Mouse (Mus musculus): ENCODE data around the gene Agl. TPM values are rescaled to one million over a fixed set of nuclear protein-coding genes. Genes with fewer than 3 reads are reported as not detected.

Gene Agl
- 15.8 and 17.6 TPM in 2 replicates for polyA plus RNA-seq (2015; fragmentation: Nextera tagmentation; extraction: Ambion mirVana)

GRCm38 (mm10) chr3:116807811-116808506 is at the start of gene Agl:
Agl (minus strand) TSS chr3:116808166.
- Histone ChIP-seq H3K27ac (peak within 1 kb of the TSS; percentile 91), H3K4me2 (peak within 1 kb of the TSS; percentile 64), H3K27me3 (replicated peaks) (no peaks in the 10 kb centered on the region), H3K36me3 (replicated peaks) (no peaks in the 10 kb centered on the region), H3K4me3 (peak within 1 kb of the TSS; percentile 77), H3K4me1 (peaks cover 25% of the 10 kb centered on the region), H3K9ac (peak within 1 kb of the TSS; percentile 80), H3K9me3 (no peaks in the 10 kb centered on the region)
- under 1% methylated on average over 56 of the region's 57 CpGs for WGBS
- peak; percentile 100 for ATAC-seq (replicated peaks)

GRCm38 (mm10) chr3:116857611-116858010 is 49.6 kb upstream of the Agl start:
- ATAC-seq (replicated peaks), result no peak
- Histone ChIP-seq H3K36me3 (replicated peaks) (no peaks in the 10 kb centered on the region), H3K4me2 (no peak overlapping the region), H3K27me3 (replicated peaks) (no peaks in the 10 kb centered on the region), H3K9ac (no peak overlapping the region), H3K27ac (no peak overlapping the region), H3K4me1 (peaks cover 4% of the 10 kb centered on the region), H3K4me3 (no peak overlapping the region), H3K9me3 (no peaks in the 10 kb centered on the region)
- 85% methylated on average over 6 of the region's 6 CpGs for WGBS

GRCm38 (mm10) chr3:116852421-116852820 is 44.5 kb upstream of the Agl start:
- H3K4me3 ChIP-seq, result no peak overlapping the region
- 91% methylated on average over 3 of the region's 3 CpGs for WGBS
- H3K4me2 ChIP-seq, result no peak overlapping the region
- no peak for ATAC-seq (replicated peaks)
- H3K4me1 ChIP-seq, result no peaks in the 10 kb centered on the region
- H3K9me3 ChIP-seq, result no peaks in the 10 kb centered on the region
- H3K36me3 ChIP-seq (replicated peaks), result no peaks in the 10 kb centered on the region
- no peak overlapping the region for H3K27ac ChIP-seq
- H3K27me3 ChIP-seq (replicated peaks), result no peaks in the 10 kb centered on the region
- H3K9ac ChIP-seq, result no peak overlapping the region

- 84% methylated on average over 1 of the region's 1 CpGs for WGBS
- no peak for ATAC-seq (replicated peaks)
These were observed 42.4 kb upstream of the Agl start for GRCm38 (mm10) chr3:116850376-116850775.

GRCm38 (mm10) chr3:116848936-116849335 is 41.0 kb upstream of the Agl start:
- H3K9ac ChIP-seq, result no peak overlapping the region
- no peak overlapping the region for H3K4me3 ChIP-seq
- no peaks in the 10 kb centered on the region for H3K4me1 ChIP-seq
- no peak for ATAC-seq (replicated peaks)
- H3K4me2 ChIP-seq, result no peak overlapping the region
- 84% methylated on average over 4 of the region's 4 CpGs for WGBS
- H3K36me3 ChIP-seq (replicated peaks), result no peaks in the 10 kb centered on the region
- no peaks in the 10 kb centered on the region for H3K9me3 ChIP-seq
- H3K27ac ChIP-seq, result no peak overlapping the region
- H3K27me3 ChIP-seq (replicated peaks), result no peaks in the 10 kb centered on the region

More at GRCm38 (mm10) chr3:116850376-116850775, 42.4 kb upstream of the Agl start:
- Histone ChIP-seq H3K9me3 (no peaks in the 10 kb centered on the region), H3K9ac (no peak overlapping the region), H3K27ac (no peak overlapping the region), H3K4me2 (no peak overlapping the region), H3K27me3 (replicated peaks) (no peaks in the 10 kb centered on the region), H3K36me3 (replicated peaks) (no peaks in the 10 kb centered on the region), H3K4me3 (no peak overlapping the region), H3K4me1 (no peaks in the 10 kb centered on the region)

- H3K36me3 ChIP-seq (replicated peaks), result no peaks in the 10 kb centered on the region
- no peak overlapping the region for H3K9ac ChIP-seq
- no peaks in the 10 kb centered on the region for H3K27me3 ChIP-seq (replicated peaks)
- no peaks in the 10 kb centered on the region for H3K9me3 ChIP-seq
- no peak overlapping the region for H3K4me2 ChIP-seq
- no peak overlapping the region for H3K27ac ChIP-seq
- 95% methylated on average over 1 of the region's 1 CpGs for WGBS
- no peak overlapping the region for H3K4me3 ChIP-seq
- no peaks in the 10 kb centered on the region for H3K4me1 ChIP-seq
- no peak for ATAC-seq (replicated peaks)
These were observed 40.1 kb upstream of the Agl start for GRCm38 (mm10) chr3:116848099-116848498.

GRCm38 (mm10) chr3:116846084-116846483 is 38.1 kb upstream of the Agl start:
- H3K4me2 ChIP-seq, result no peak overlapping the region
- no peaks in the 10 kb centered on the region for H3K27me3 ChIP-seq (replicated peaks)
- H3K27ac ChIP-seq, result no peak overlapping the region
- no peaks in the 10 kb centered on the region for H3K4me1 ChIP-seq
- no peak for ATAC-seq (replicated peaks)
- H3K9ac ChIP-seq, result no peak overlapping the region
- H3K36me3 ChIP-seq (replicated peaks), result no peaks in the 10 kb centered on the region
- no peak overlapping the region for H3K4me3 ChIP-seq
- 86% methylated on average over 4 of the region's 4 CpGs for WGBS
- no peaks in the 10 kb centered on the region for H3K9me3 ChIP-seq

- H3K36me3 ChIP-seq (replicated peaks), result no peaks in the 10 kb centered on the region
These were observed 37.1 kb upstream of the Agl start for GRCm38 (mm10) chr3:116844880-116845579.

GRCm38 (mm10) chr3:116841311-116841710 is 33.3 kb upstream of the Agl start:
- Histone ChIP-seq H3K27me3 (replicated peaks) (no peaks in the 10 kb centered on the region), H3K36me3 (replicated peaks) (no peaks in the 10 kb centered on the region), H3K4me2 (no peak overlapping the region), H3K4me1 (no peaks in the 10 kb centered on the region), H3K4me3 (no peak overlapping the region), H3K27ac (no peak overlapping the region), H3K9ac (no peak overlapping the region), H3K9me3 (no peaks in the 10 kb centered on the region)
- WGBS, result 70% methylated on average over 2 of the region's 2 CpGs
- no peak for ATAC-seq (replicated peaks)

More at GRCm38 (mm10) chr3:116844880-116845579, 37.1 kb upstream of the Agl start:
- no peaks in the 10 kb centered on the region for H3K4me1 ChIP-seq
- H3K27me3 ChIP-seq (replicated peaks), result no peaks in the 10 kb centered on the region
- H3K9me3 ChIP-seq, result no peaks in the 10 kb centered on the region
- H3K4me3 ChIP-seq, result no peak overlapping the region
- 91% methylated on average over 10 of the region's 10 CpGs for WGBS
- ATAC-seq (replicated peaks), result no peak
- H3K9ac ChIP-seq, result no peak overlapping the region
- no peak overlapping the region for H3K4me2 ChIP-seq
- H3K27ac ChIP-seq, result no peak overlapping the region

- Histone ChIP-seq H3K36me3 (replicated peaks) (no peaks in the 10 kb centered on the region), H3K4me2 (no peak overlapping the region), H3K4me3 (no peak overlapping the region), H3K27me3 (replicated peaks) (no peaks in the 10 kb centered on the region), H3K4me1 (no peaks in the 10 kb centered on the region), H3K9me3 (no peaks in the 10 kb centered on the region), H3K27ac (no peak overlapping the region), H3K9ac (no peak overlapping the region)
- ATAC-seq (replicated peaks), result peak; percentile 2; the same call in 1 of the 2 replicates
- WGBS, result 84% methylated on average over 23 of the region's 23 CpGs
These were observed 28.9 kb upstream of the Agl start for GRCm38 (mm10) chr3:116836681-116837475.

- ATAC-seq (replicated peaks), result peak; percentile 92
- WGBS, result 21% methylated on average over 21 of the region's 21 CpGs
- H3K9ac ChIP-seq, result peak overlapping the region; percentile 63
- no peaks in the 10 kb centered on the region for H3K36me3 ChIP-seq (replicated peaks)
- no peaks in the 10 kb centered on the region for H3K4me1 ChIP-seq
- no peaks in the 10 kb centered on the region for H3K9me3 ChIP-seq
- peak overlapping the region; percentile 78 for H3K4me2 ChIP-seq
- H3K27me3 ChIP-seq (replicated peaks), result no peaks in the 10 kb centered on the region
- H3K27ac ChIP-seq, result peak overlapping the region; percentile 54; the same call in 1 of the 2 replicates
- H3K4me3 ChIP-seq, result peak overlapping the region; percentile 43
These were observed 28.1 kb upstream of the Agl start for GRCm38 (mm10) chr3:116835770-116836680.

All from midbrain, embryonic 15.5 days (tissue).